Mouse (Mus musculus) spleen, postnatal 14 days (tissue): Measurements from ENCODE around the gene Tnfsf10.
"Not testable (repeated sequence)": the region's sequence is repeated elsewhere in the genome, so short reads cannot be mapped to it uniquely, and the experiment has no call there.

Source experiments
- DNase-seq, 2 experiments: peaks; one replicate each; pipeline ENCODE4 v3.0.0; 2021 to 2022; ENCODE audit warnings: low spot score in 2 of 2

The Tnfsf10 gene

GRCm38 (mm10) chr3:27316559-27317287, at the start of gene Tnfsf10:
Gene Tnfsf10 (plus strand): TSS chr3:27317028.
- DNase-seq: peak in 1 of 2 experiments; percentile 20

GRCm38 (mm10) chr3:27267327-27267726, 49.5 kb upstream of the Tnfsf10 start:
- DNase-seq: no peak

GRCm38 (mm10) chr3:27267887-27268286, 48.9 kb upstream of the Tnfsf10 start:
- DNase-seq: no peak

- DNase-seq: no peak
These were observed 47.7 kb upstream of the Tnfsf10 start for GRCm38 (mm10) chr3:27269151-27269550.

GRCm38 (mm10) chr3:27270160-27270962, 46.5 kb upstream of the Tnfsf10 start:
- DNase-seq: no peak

- no peak for DNase-seq
These were observed 43.7 kb upstream of the Tnfsf10 start for GRCm38 (mm10) chr3:27272926-27273745.

GRCm38 (mm10) chr3:27279286-27279925, 37.4 kb upstream of the Tnfsf10 start:
- not testable (repeated sequence) for DNase-seq

- peak; percentile 15 to 21 for DNase-seq
These were observed 36.5 kb upstream of the Tnfsf10 start for GRCm38 (mm10) chr3:27280280-27280749.

- DNase-seq: no peak
These were observed 33.6 kb upstream of the Tnfsf10 start for GRCm38 (mm10) chr3:27283071-27283713.

- DNase-seq: no peak
These were observed 33.0 kb upstream of the Tnfsf10 start for GRCm38 (mm10) chr3:27283796-27284195.

GRCm38 (mm10) chr3:27284227-27284626, 32.6 kb upstream of the Tnfsf10 start:
- no peak for DNase-seq

- no peak for DNase-seq
These were observed 31.8 kb upstream of the Tnfsf10 start for GRCm38 (mm10) chr3:27285072-27285471.

- DNase-seq: no peak
These were observed 28.5 kb upstream of the Tnfsf10 start for GRCm38 (mm10) chr3:27288301-27288700.

- DNase-seq: no peak
These were observed 27.9 kb upstream of the Tnfsf10 start for GRCm38 (mm10) chr3:27288909-27289308.

GRCm38 (mm10) chr3:27290285-27290684, 26.5 kb upstream of the Tnfsf10 start:
- DNase-seq: no peak

GRCm38 (mm10) chr3:27290945-27291344, 25.9 kb upstream of the Tnfsf10 start:
- DNase-seq: not testable (repeated sequence)

GRCm38 (mm10) chr3:27291411-27291810, 25.4 kb upstream of the Tnfsf10 start:
- DNase-seq: not testable (repeated sequence)

GRCm38 (mm10) chr3:27293645-27294385, 23.0 kb upstream of the Tnfsf10 start:
- DNase-seq: no peak

GRCm38 (mm10) chr3:27300451-27300850, 16.4 kb upstream of the Tnfsf10 start:
- DNase-seq: no peak

- DNase-seq: no peak
These were observed 14.3 kb upstream of the Tnfsf10 start for GRCm38 (mm10) chr3:27302339-27303022.
